Mouse (Mus musculus) liver, embryonic 14.5 days (tissue): ENCODE results near the gene Slc51b.

Experiments
- CTCF ChIP-seq: IDR thresholded peaks from 2 replicates; pipeline ENCODE4 v1.5.1; 2016; ENCODE audit warnings: antibody characterized with exemption, low read depth, control low read depth
- EP300 ChIP-seq: IDR thresholded peaks from 2 replicates; pipeline ENCODE4 v1.6.1; 2016; ENCODE audit warnings: antibody characterized with exemption, low read depth

DNA sequence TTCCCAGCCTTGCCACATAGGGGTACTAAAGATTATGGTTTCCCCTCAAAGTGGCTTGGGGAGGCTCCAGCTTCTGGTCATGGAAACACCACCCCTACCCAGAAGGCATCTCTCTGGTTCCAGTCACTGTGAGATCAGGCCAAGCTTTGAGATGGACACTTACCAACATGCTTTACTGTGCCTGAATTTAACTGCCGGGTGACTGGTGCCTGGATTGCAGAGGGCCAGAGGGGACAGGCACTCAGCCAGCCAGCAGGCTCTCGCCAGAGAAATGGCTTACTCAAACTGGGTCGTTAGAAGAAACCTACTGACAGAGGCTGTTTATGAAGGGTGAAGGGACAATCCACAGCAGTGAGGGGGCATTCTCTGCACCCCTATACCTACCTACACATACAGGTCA lies 38.5 kb downstream of the Slc51b start:
- TF ChIP-seq CTCF = no peak
- no peak for TF ChIP-seq EP300
